Mouse (Mus musculus) erythroblast, embryonic 14.5 days (primary cell): ENCODE results near the gene Vps37b.

Experiments
- GATA1 ChIP-seq: IDR thresholded peaks from 2 replicates; pipeline ENCODE4 v1.6.1; 2012; ENCODE audit warnings: low read length, inconsistent platforms, mixed read lengths
- TAL1 ChIP-seq: IDR thresholded peaks from 3 replicates; pipeline ENCODE4 v1.6.1; 2012; ENCODE audit warnings: low read length, inconsistent platforms, mixed read lengths

DNA sequence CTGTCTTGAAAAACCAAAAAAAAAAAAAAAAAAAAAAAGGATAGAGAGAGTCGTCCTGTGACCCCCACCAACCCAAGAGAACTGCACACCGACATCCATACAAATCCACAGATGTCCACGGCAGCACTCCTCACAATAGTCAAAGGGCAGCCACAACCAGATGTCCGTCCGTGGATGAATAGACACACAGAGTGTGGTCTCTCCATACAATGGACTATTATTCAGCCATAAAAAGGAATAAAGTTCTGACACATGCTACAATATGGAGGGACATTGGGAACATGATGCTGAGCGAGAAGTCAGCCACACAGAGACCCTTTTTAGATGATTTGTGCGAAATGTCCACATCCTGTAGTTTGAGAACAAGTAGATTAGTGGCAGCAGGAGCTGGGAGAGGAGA is 26.7 kb upstream of the Vps37b start:
- TF ChIP-seq GATA1 (no peak), TAL1 (no peak)
